Mouse (Mus musculus) limb, embryonic 14.5 days (tissue): ENCODE results near the gene Lyplal1. TPM values are rescaled to one million over a fixed set of nuclear protein-coding genes. Genes with fewer than 3 reads are reported as not detected.

Experiments
- ATAC-seq: fragments of 200-750 bp; cut with Nextera tagmentation; 2 replicates; pipeline ENCODE4 v1.8.0; 2017; ENCODE audit warnings: low read depth, moderate number of reproducible peaks, moderate TSS enrichment; ENCODE audit not compliant: low FRiP score
- DNase-seq: peaks from one replicate; pipeline ENCODE4 v3.0.0-alpha.2; 2015; ENCODE audit warnings: low spot score
- H3K27ac ChIP-seq: fragments of 300-500 bp; sonication (generic); replicated peaks from 2 replicates; pipeline ENCODE4 v1.5.1; 2014; ENCODE audit warnings: low read depth, mild to moderate bottlenecking, low read length, moderate library complexity, mixed read lengths
- H3K27me3 ChIP-seq: fragments of 300-500 bp; sonication (generic); 2 replicates; pipeline ENCODE4 v1.6.1; 2014; ENCODE audit warnings: low read length, mixed read lengths; ENCODE audit not compliant: control insufficient read depth, insufficient read depth
- H3K36me3 ChIP-seq: fragments of 300-500 bp; sonication (generic); 2 replicates; pipeline ENCODE4 v1.6.1; 2014; ENCODE audit warnings: mild to moderate bottlenecking, low read length, moderate library complexity, mixed read lengths; ENCODE audit not compliant: control insufficient read depth, insufficient read depth
- H3K4me1 ChIP-seq: fragments of 300-500 bp; sonication (generic); 2 replicates; pipeline ENCODE4 v1.6.1; 2014; ENCODE audit warnings: antibody characterized with exemption, low read length, mixed read lengths; ENCODE audit not compliant: control insufficient read depth, insufficient read depth
- H3K4me2 ChIP-seq: fragments of 300-500 bp; sonication (generic); replicated peaks from 2 replicates; pipeline ENCODE4 v1.6.1; 2014; ENCODE audit warnings: low read depth, mild to moderate bottlenecking, low read length, moderate library complexity; ENCODE audit not compliant: severe bottlenecking
- H3K4me3 ChIP-seq: fragments of 300-500 bp; sonication (generic); replicated peaks from 2 replicates; pipeline ENCODE4 v1.5.1; 2014; ENCODE audit warnings: low read length
- H3K9ac ChIP-seq: fragments of 300-500 bp; sonication (generic); 2 replicates; pipeline ENCODE4 v1.6.1; 2014; ENCODE audit warnings: mild to moderate bottlenecking, low read depth, low read length, moderate library complexity; ENCODE audit not compliant: severe bottlenecking
- H3K9me3 ChIP-seq: fragments of 300-500 bp; sonication (generic); 2 replicates; pipeline ENCODE4 v1.6.1; 2016; ENCODE audit warnings: low read length; ENCODE audit not compliant: control insufficient read depth
- POLR2A ChIP-seq: fragments of 200-500 bp; IDR thresholded peaks from 2 replicates; pipeline ENCODE4 v1.8.0; 2012; ENCODE audit warnings: inconsistent platforms, mild to moderate bottlenecking, moderate library complexity, borderline replicate concordance; ENCODE audit not compliant: insufficient read depth, insufficient read length; ENCODE audit errors: extremely low read depth
- WGBS: fragments of 180-500 bp; shearing (Covaris S2); extraction: QIAGEN DNeasy Blood & Tissue Kit; methylation state at CpG from one replicate; pipeline ENCODE4 v1.1.7; 2014; 5-methylcytosine and 5-hydroxymethylcytosine counted together
- polyA plus RNA-seq, 2 experiments: library from polyadenylated mRNA; depleted of rRNA in 1 of 2; stranded (reverse) in 1 of 2; unstranded in 1 of 2; fragments of >200 nt; fragmentation: Nextera tagmentation in 1 of 2; extraction: Ambion mirVana in 1 of 2; gene quantifications; 2 replicates each; pipeline versions ENCODE4 v1.2.1 to v1.2.3; 2012 to 2014

The Lyplal1 gene
- polyA plus RNA-seq, 2 experiments: 14.0 to 18.0 TPM

DNA sequence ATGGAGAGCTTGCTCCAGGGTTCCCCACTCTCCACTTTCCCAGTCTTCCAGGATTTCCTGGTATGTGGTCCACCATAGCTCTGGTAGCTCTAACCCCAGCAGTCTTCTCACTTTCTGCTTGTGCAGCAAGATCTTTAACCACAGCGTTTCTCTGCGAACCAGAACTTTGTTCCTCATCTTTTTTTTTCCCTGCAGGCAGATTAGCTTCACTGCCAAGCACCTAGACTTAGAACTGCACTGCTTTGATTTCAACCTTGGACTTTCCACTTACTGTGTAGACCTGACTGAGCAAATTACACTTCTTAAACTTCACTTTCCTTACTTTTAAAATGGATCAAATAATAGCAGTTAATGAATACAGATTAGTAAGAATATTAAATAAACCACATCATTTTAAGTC lies 23.1 kb upstream of the Lyplal1 start:
- Histone ChIP-seq H3K4me2 (no peak overlapping the region), H3K9me3 (no peaks in the 10 kb centered on the region), H3K27me3 (no peaks in the 10 kb centered on the region), H3K9ac (no peak overlapping the region), H3K4me1 (no peaks in the 10 kb centered on the region; the same call in 1 of the 2 replicates), H3K4me3 (no peak overlapping the region), H3K36me3 (no peaks in the 10 kb centered on the region), H3K27ac (no peak overlapping the region)
- no peak for DNase-seq
- no peak for ATAC-seq
- TF ChIP-seq POLR2A: no peak
- 71% methylated on average over 2 of the region's 2 CpGs for WGBS

DNA sequence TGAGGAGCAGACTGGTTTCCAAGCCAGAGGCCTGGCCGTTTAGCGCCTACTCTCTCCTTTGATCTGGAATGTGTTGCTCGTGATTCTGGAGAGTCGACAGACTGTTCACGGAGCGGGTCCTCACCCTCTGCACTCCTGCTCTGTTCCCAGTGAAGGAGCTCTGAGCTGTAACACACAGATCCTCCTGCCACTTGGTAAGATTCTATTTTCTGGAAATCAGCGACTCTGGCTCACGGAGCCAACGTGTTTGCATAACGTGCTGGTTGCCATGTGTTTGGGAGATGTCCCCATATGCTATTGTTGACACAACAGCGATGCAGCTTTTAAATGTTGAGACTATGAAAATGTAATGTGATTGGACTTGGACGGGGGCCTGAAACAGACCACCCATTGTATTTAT lies 20.8 kb upstream of the Lyplal1 start:
- no peak for ATAC-seq
- Histone ChIP-seq H3K36me3 (no peaks in the 10 kb centered on the region), H3K4me1 (no peaks in the 10 kb centered on the region), H3K9ac (no peak overlapping the region), H3K4me2 (no peak overlapping the region), H3K27me3 (no peaks in the 10 kb centered on the region), H3K9me3 (no peaks in the 10 kb centered on the region), H3K27ac (no peak overlapping the region), H3K4me3 (no peak overlapping the region)
- TF ChIP-seq POLR2A: no peak
- no peak for DNase-seq
- 63% methylated on average over 12 of the region's 12 CpGs for WGBS

DNA sequence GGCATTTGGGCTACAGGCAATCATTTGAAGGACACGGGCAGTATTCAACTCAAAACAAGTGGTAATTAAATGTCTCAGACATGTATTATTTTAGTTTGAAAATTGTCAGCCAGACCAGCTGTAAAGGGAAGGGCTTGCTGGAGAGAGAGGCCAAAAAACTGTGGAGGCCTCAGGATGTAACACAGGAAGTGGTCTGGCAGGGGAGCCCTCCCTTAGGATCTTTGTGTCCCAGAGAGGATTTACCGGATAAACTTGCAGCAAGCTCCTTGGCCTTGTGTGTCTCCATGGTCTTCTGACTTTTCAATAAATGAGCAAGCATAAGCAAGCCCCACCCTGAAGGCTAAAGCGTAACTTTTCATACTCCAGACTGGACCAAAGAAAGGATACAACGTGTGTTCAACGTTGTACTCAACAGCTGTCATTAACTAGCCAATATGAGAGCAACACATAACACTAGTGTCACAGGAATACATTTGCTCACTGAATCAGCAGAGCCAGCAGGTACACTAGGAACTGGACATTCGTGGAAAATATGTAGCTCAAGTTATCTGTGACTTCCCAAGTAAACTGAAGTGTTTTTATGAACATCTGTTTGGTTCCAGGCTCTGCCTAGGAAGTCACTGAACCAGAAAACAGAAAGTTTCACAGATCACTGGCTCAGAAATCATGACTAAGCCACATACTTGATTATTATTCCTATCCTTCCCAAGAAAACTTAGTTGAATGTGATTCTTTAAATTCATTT lies 19.7 kb upstream of the Lyplal1 start:
- no peaks in the 10 kb centered on the region for H3K4me1 ChIP-seq
- no peaks in the 10 kb centered on the region for H3K36me3 ChIP-seq
- no peaks in the 10 kb centered on the region for H3K9me3 ChIP-seq
- H3K4me3 ChIP-seq: no peak overlapping the region
- no peaks in the 10 kb centered on the region for H3K27me3 ChIP-seq
- H3K27ac ChIP-seq: no peak overlapping the region
- TF ChIP-seq POLR2A: no peak
- WGBS: 63% methylated on average over 6 of the region's 6 CpGs
- no peak overlapping the region for H3K9ac ChIP-seq
- ATAC-seq (no peak), DNase-seq (peak; percentile 14)
- no peak overlapping the region for H3K4me2 ChIP-seq

DNA sequence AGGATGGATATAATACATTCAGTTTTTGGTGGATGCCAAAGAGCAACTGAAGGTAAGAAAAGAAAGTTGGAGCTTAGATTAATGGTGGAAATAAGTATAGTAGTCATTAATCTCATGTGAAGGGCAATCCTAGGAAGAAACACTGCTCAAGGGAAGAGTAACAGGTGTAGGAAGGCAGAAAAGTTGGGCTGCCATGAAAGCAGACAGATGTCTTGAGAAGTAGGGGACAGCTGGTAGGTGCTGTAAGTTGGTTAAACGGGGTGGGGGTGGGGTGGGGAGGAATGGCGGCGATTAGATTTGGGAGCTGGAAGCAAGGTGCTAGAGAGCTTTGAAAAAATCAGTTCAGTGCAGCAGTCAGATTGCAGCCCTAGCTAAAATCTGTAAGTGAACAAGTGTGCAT lies 14.4 kb upstream of the Lyplal1 start:
- 77% methylated on average over 3 of the region's 3 CpGs for WGBS
- no peak for ATAC-seq
- no peak for DNase-seq

DNA sequence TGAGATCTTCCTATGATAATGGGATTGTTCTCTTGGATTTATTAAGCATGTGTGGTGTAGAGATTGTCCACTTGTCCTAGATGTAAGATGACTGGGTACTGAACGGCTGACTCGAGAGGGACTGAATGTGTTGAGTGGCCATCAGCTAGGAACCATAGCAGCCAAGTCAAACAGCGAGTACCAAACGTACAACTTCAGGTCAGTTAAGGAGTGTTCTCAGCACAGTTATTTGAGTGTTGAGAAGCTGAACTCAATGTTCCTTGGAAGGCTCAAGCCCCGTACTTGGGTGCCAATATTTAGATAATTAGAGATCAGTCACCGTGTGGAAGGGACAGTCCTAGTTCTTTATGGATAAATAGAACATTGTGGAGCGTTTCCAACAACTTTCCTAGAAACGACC lies 11.8 kb upstream of the Lyplal1 start:
- Histone ChIP-seq H3K4me1 (no peaks in the 10 kb centered on the region), H3K4me2 (no peak overlapping the region), H3K9me3 (no peaks in the 10 kb centered on the region), H3K9ac (no peak overlapping the region), H3K36me3 (no peaks in the 10 kb centered on the region), H3K4me3 (no peak overlapping the region), H3K27me3 (no peaks in the 10 kb centered on the region), H3K27ac (no peak overlapping the region)
- 84% methylated on average over 8 of the region's 8 CpGs for WGBS
- ATAC-seq (no peak), DNase-seq (no peak)
- no peak for TF ChIP-seq POLR2A

More for the DNA sequence above, 14.4 kb upstream of the Lyplal1 start:
- H3K36me3 ChIP-seq: no peaks in the 10 kb centered on the region
- no peaks in the 10 kb centered on the region for H3K4me1 ChIP-seq
- H3K9ac ChIP-seq: no peak overlapping the region
- H3K4me2 ChIP-seq: no peak overlapping the region
- H3K4me3 ChIP-seq: no peak overlapping the region
- H3K27ac ChIP-seq: no peak overlapping the region
- H3K9me3 ChIP-seq: no peaks in the 10 kb centered on the region
- no peak for TF ChIP-seq POLR2A
- no peaks in the 10 kb centered on the region for H3K27me3 ChIP-seq

DNA sequence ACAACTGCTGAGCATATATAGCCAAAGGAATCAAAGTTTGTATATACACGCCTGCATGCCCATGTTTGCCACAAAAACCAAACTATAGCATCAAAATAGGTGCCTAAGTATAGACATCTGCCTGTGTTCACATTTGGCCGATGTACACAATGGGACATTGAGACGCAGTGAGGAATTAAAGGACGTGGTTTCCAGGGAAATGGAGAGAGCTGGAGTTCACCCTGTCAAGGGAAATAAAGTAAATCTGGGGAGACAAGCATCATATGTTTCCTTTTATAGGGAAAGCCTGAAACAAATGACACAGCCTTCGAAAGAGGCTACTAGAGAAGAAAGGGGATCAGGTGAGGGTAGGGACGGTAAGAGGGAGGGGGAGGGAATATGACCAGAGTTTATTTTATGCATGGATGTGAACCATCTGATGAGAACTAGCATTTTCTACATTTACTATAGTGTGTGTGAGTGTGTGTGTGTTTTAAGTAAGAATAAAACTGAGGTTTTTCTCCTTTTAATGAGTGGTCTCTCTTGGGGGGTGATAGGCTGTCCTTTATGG lies 9.3 kb upstream of the Lyplal1 start:
- WGBS: 67% methylated on average over 6 of the region's 6 CpGs
- Histone ChIP-seq H3K36me3 (no peaks in the 10 kb centered on the region), H3K9ac (no peak overlapping the region), H3K4me1 (no peaks in the 10 kb centered on the region), H3K27ac (no peak overlapping the region), H3K27me3 (no peaks in the 10 kb centered on the region), H3K9me3 (no peaks in the 10 kb centered on the region), H3K4me2 (no peak overlapping the region), H3K4me3 (no peak overlapping the region)
- ATAC-seq: no peak
- DNase-seq: no peak
- no peak for TF ChIP-seq POLR2A
